Comparison of ENCODE assay signal across 8 mouse cellular contexts in genomic region chr13:58402744-58403110, GRCm38 (mm10). TPM values are rescaled to one million over a fixed set of nuclear protein-coding genes. Genes with fewer than 3 reads are reported as not detected.
DNase-seq lines count a peak whose midpoint lies in the region; ATAC-seq and TF ChIP-seq lines count a peak whose summit lies in the region.

No protein-coding gene starts in this region.

- H3K9ac ChIP-seq in heart, embryonic 16.5 days (ENCODE audit: low read length) = peak overlapping the region; percentile 100
- peak overlapping the region; percentile 99 for H3K9ac ChIP-seq in hindbrain, postnatal 0 days (replicated peaks; ENCODE audit: low read length)
- H3K9ac ChIP-seq in midbrain, embryonic 12.5 days (replicated peaks) = peak overlapping the region; percentile 99

- no peak for TF ChIP-seq CTCF in brain, embryonic 14.5 days (IDR thresholded peaks at IDR 0.05; ENCODE audit: borderline replicate concordance, extremely low read depth, insufficient read depth, insufficient read length)
- no peak for TF ChIP-seq CTCF in hindbrain, postnatal 0 days (IDR thresholded peaks at IDR 0.05; ENCODE audit: low read depth)

- no peaks in the 10 kb centered on the region for H3K9me3 ChIP-seq in heart, embryonic 16.5 days (replicated peaks; ENCODE audit: control insufficient read depth, low read length)
- H3K9me3 ChIP-seq in hindbrain, postnatal 0 days (ENCODE audit: low read length) = no peaks in the 10 kb centered on the region
- H3K9me3 ChIP-seq in midbrain, embryonic 12.5 days = no peaks in the 10 kb centered on the region

- peak overlapping the region; percentile 64 for H3K4me2 ChIP-seq in heart, embryonic 16.5 days (ENCODE audit: low read depth, low read length)
- peak overlapping the region; percentile 53 for H3K4me2 ChIP-seq in hindbrain, postnatal 0 days (ENCODE audit: low read depth, low read length)
- peak overlapping the region; percentile 57 for H3K4me2 ChIP-seq in midbrain, embryonic 12.5 days (replicated peaks)

- H3K27ac ChIP-seq in heart, embryonic 16.5 days (ENCODE audit: low read length) = peak overlapping the region; percentile 99
- H3K27ac ChIP-seq in hindbrain, postnatal 0 days = peak overlapping the region; percentile 100
- peak overlapping the region; percentile 99 for H3K27ac ChIP-seq in midbrain, embryonic 12.5 days (replicated peaks)

- no peak for DNase-seq in heart, postnatal 4 days
- no peak for DNase-seq in brain, embryonic 14.5 days (ENCODE audit: low read depth)
- no peak for DNase-seq in hindbrain, postnatal 0 days (ENCODE audit: low spot score)
- no peak for DNase-seq in embryo, embryonic 10.5 days (ENCODE audit: low spot score)
- DNase-seq in frontal cortex, postnatal 36 days (ENCODE audit: low spot score in 2 of 2) = no peak
- no peak for DNase-seq in adrenal gland, adult 8-10 months

- H3K4me1 ChIP-seq in heart, embryonic 16.5 days (ENCODE audit: control insufficient read depth, insufficient read depth, low read length) = peaks cover 11% of the 10 kb centered on the region
- no peaks in the 10 kb centered on the region; the same call in 1 of the 2 replicates for H3K4me1 ChIP-seq in hindbrain, postnatal 0 days (ENCODE audit: insufficient read depth, low read length)
- H3K4me1 ChIP-seq in midbrain, embryonic 12.5 days = peaks cover 8% of the 10 kb centered on the region

- peak overlapping the region; percentile 99 for H3K4me3 ChIP-seq in heart, embryonic 16.5 days (ENCODE audit: low read length)
- H3K4me3 ChIP-seq in hindbrain, postnatal 0 days (ENCODE audit: low read length) = peak overlapping the region; percentile 98
- H3K4me3 ChIP-seq in midbrain, embryonic 12.5 days = peak overlapping the region; percentile 99

- peak; percentile 11; the same call in 1 of the 2 replicates for TF ChIP-seq POLR2A in brain, embryonic 14.5 days (IDR thresholded peaks at IDR 0.05; ENCODE audit: borderline replicate concordance, extremely low read depth, insufficient read depth, insufficient read length, poor library complexity, severe bottlenecking)

- H3K27me3 ChIP-seq in heart, embryonic 16.5 days (ENCODE audit: control insufficient read depth, insufficient read depth, low read length) = no peaks in the 10 kb centered on the region
- H3K27me3 ChIP-seq in hindbrain, postnatal 0 days (ENCODE audit: insufficient read depth, low read length) = no peaks in the 10 kb centered on the region
- H3K27me3 ChIP-seq in midbrain, embryonic 12.5 days = no peaks in the 10 kb centered on the region

- peaks cover 7% of the 10 kb centered on the region for H3K36me3 ChIP-seq in heart, embryonic 16.5 days (ENCODE audit: control insufficient read depth, insufficient read depth)
- H3K36me3 ChIP-seq in hindbrain, postnatal 0 days (ENCODE audit: insufficient read depth, low read length) = peaks cover 4% of the 10 kb centered on the region; the same call in 1 of the 2 replicates
- peaks cover 8% of the 10 kb centered on the region for H3K36me3 ChIP-seq in midbrain, embryonic 12.5 days

- under 1% methylated on average over 27 of the region's 48 CpGs for WGBS in heart, embryonic 16.5 days
- WGBS in hindbrain, postnatal 0 days = 0% methylated on average over 23 of the region's 48 CpGs
- 1% methylated on average over 38 of the region's 48 CpGs for WGBS in midbrain, embryonic 12.5 days

- peak; percentile 76 for ATAC-seq in heart, embryonic 16.5 days (replicated peaks; ENCODE audit: extremely low read depth, insufficient read depth, low FRiP score)
- no peak; the same call in 1 of the 2 replicates for ATAC-seq in hindbrain, postnatal 0 days
- ATAC-seq in midbrain, embryonic 12.5 days (ENCODE audit: low FRiP score, low read depth) = peak; percentile 60

RNA-seq across cellular contexts. Expression of gene Hnrnpk, which starts 0.4 kb away (rescaled TPM):
- 956 and 1,061 TPM in 2 replicates for polyA plus RNA-seq in heart, embryonic 16.5 days (2015; fragmentation: Nextera tagmentation; extraction: Ambion mirVana)
- 100 to 1,000 TPM; 898 to 905 TPM for total RNA-seq in heart, postnatal 4 days (2021)
- 842 and 926 TPM in 2 replicates for polyA plus RNA-seq in brain, embryonic 14.5 days (2012; rRNA removed)
- total RNA-seq in hindbrain, postnatal 0 days (2014; rRNA removed) = 422 and 471 TPM in 2 replicates
- polyA plus RNA-seq in hindbrain, postnatal 0 days (2015; fragmentation: Nextera tagmentation; extraction: Ambion mirVana) = 910 and 964 TPM in 2 replicates
- 2,145 and 2,244 TPM in 2 replicates for polyA plus RNA-seq in midbrain, embryonic 12.5 days (2016; fragmentation: Nextera tagmentation; extraction: Ambion mirVana)
- 100 to 1,000 TPM; 695 to 896 (median 793) TPM for total RNA-seq in adrenal gland, adult 8-10 months (2022)

RNA-seq across cellular contexts. Expression of gene Rmi1, which starts 0.7 kb away (rescaled TPM):
- polyA plus RNA-seq in heart, embryonic 16.5 days (2015; fragmentation: Nextera tagmentation; extraction: Ambion mirVana) = 19.4 and 21.9 TPM in 2 replicates
- 10 to 100 TPM; 12.0 to 14.1 TPM for total RNA-seq in heart, postnatal 4 days (2021)
- 10.9 and 14.3 TPM in 2 replicates for polyA plus RNA-seq in brain, embryonic 14.5 days (2012; rRNA removed)
- 10.8 and 11.1 TPM in 2 replicates for total RNA-seq in hindbrain, postnatal 0 days (2014; rRNA removed)
- polyA plus RNA-seq in hindbrain, postnatal 0 days (2015; fragmentation: Nextera tagmentation; extraction: Ambion mirVana) = 19.0 and 19.5 TPM in 2 replicates
- polyA plus RNA-seq in midbrain, embryonic 12.5 days (2016; fragmentation: Nextera tagmentation; extraction: Ambion mirVana) = 29.4 and 31.0 TPM in 2 replicates
- 10 to 100 TPM; 17.8 to 23.5 (median 21.6) TPM for total RNA-seq in adrenal gland, adult 8-10 months (2022)

RNA-seq across cellular contexts. Expression of gene 2210016F16Rik, which starts 17.7 kb away (rescaled TPM):
- 29.5 and 32.1 TPM in 2 replicates for polyA plus RNA-seq in heart, embryonic 16.5 days (2015; fragmentation: Nextera tagmentation; extraction: Ambion mirVana)
- 10 to 100 TPM; 18.6 to 18.7 TPM for total RNA-seq in heart, postnatal 4 days (2021)
- polyA plus RNA-seq in brain, embryonic 14.5 days (2012; rRNA removed) = 14.4 and 15.3 TPM in 2 replicates
- 13.9 and 17.9 TPM in 2 replicates for total RNA-seq in hindbrain, postnatal 0 days (2014; rRNA removed)
- 19.8 and 20.3 TPM in 2 replicates for polyA plus RNA-seq in hindbrain, postnatal 0 days (2015; fragmentation: Nextera tagmentation; extraction: Ambion mirVana)
- 26.7 and 29.4 TPM in 2 replicates for polyA plus RNA-seq in midbrain, embryonic 12.5 days (2016; fragmentation: Nextera tagmentation; extraction: Ambion mirVana)
- total RNA-seq in adrenal gland, adult 8-10 months (2022) = 10 to 100 TPM; 27.5 to 36.5 (median 31.9) TPM

RNA-seq across cellular contexts. Expression of gene Kif27, which starts 43.8 kb away (rescaled TPM):
- polyA plus RNA-seq in heart, embryonic 16.5 days (2015; fragmentation: Nextera tagmentation; extraction: Ambion mirVana) = 0.30 and 0.35 TPM in 2 replicates
- under 1 TPM; 0.34 to 0.79 TPM for total RNA-seq in heart, postnatal 4 days (2021)
- polyA plus RNA-seq in brain, embryonic 14.5 days (2012; rRNA removed) = 1.3 and 2.5 TPM in 2 replicates
- total RNA-seq in hindbrain, postnatal 0 days (2014; rRNA removed) = 1.0 and 1.2 TPM in 2 replicates
- polyA plus RNA-seq in hindbrain, postnatal 0 days (2015; fragmentation: Nextera tagmentation; extraction: Ambion mirVana) = 1.6 and 1.7 TPM in 2 replicates
- polyA plus RNA-seq in midbrain, embryonic 12.5 days (2016; fragmentation: Nextera tagmentation; extraction: Ambion mirVana) = 1.3 and 1.4 TPM in 2 replicates
- 1 to 10 TPM in 3 of 4 experiments, under 1 TPM in 1; 0.55 to 3.4 (median 2.0) TPM for total RNA-seq in adrenal gland, adult 8-10 months (2022)
